Mouse (Mus musculus) right cerebral cortex, postnatal 10 days (tissue): ENCODE measurements at regions not wholly inside any gene's neighbourhood (a gene's known extent, or its start where the extent isn't known, plus 50 kb on each side); places are given as distances from the start of the nearest gene placed in this dataset.

ENCODE experiments used
- DNase-seq, 2 experiments: peaks; one replicate each; pipeline ENCODE4 v3.0.0; 2021; ENCODE audit warnings: low spot score in 2 of 2

- no peak for DNase-seq
Observed at GRCm38 (mm10) chr1:15155046-15155445, 938.1 kb downstream of the 4930444P10Rik start.

- no peak for DNase-seq
Observed at GRCm38 (mm10) chr1:15153952-15154351, 939.2 kb downstream of the 4930444P10Rik start.

- DNase-seq, result no peak
Observed at GRCm38 (mm10) chr1:15143922-15144591, 949.1 kb downstream of the 4930444P10Rik start.

GRCm38 (mm10) chr1:15118462-15118861 lies 974.7 kb downstream of the 4930444P10Rik start:
- DNase-seq, result no peak

GRCm38 (mm10) chr1:15111420-15111819 lies 981.7 kb downstream of the 4930444P10Rik start:
- no peak for DNase-seq

- no peak for DNase-seq
Observed at GRCm38 (mm10) chr1:15070331-15070730, 1022.8 kb downstream of the 4930444P10Rik start.

- no peak for DNase-seq
Observed at GRCm38 (mm10) chr1:15034047-15034446, 1059.1 kb downstream of the 4930444P10Rik start.

GRCm38 (mm10) chr1:15018460-15018779 lies 1074.7 kb downstream of the 4930444P10Rik start:
- no peak for DNase-seq

GRCm38 (mm10) chr1:15017689-15018459 lies 1075.3 kb downstream of the 4930444P10Rik start:
- DNase-seq, result no peak

- no peak for DNase-seq
Observed at GRCm38 (mm10) chr1:15007663-15008344, 1085.3 kb downstream of the 4930444P10Rik start.

GRCm38 (mm10) chr1:14995348-14995747 lies 1097.8 kb downstream of the 4930444P10Rik start:
- no peak for DNase-seq

GRCm38 (mm10) chr1:14980093-14980711 lies 1112.9 kb downstream of the 4930444P10Rik start:
- peak; percentile 22 to 43 for DNase-seq
